In the genomic region with DNA sequence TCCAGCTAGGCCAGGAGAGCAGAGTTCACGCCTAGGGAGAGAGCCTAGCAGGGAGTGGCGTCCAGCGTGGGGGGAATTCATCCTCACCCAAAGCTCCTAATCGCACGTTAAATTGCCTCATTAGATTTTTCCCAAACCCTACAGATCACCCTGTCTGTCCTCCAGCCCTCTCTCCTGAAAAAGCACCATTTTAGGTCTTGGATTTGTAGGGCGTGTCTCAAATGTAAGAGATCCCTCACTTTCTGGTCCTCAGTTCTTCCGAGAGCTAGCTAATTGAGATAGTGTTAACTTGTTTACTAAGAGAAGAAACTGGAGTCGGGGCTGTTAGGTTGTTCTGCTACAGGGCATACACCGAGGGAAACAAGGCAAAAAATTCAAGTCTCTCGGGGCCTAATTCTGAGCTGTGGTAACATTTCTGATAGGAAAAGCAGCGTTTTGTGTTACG, we compare ENCODE assay signal across 7 mouse cellular contexts. TPM values are rescaled to one million over a fixed set of nuclear protein-coding genes. Genes with fewer than 3 reads are reported as not detected.
A peak's percentile ranks its signal among the peaks of the same experiment; 100 is the strongest.
DNase-seq lines count a peak whose midpoint lies in the region; ATAC-seq lines count a peak whose summit lies in the region.

No protein-coding gene starts in this region.

- peak overlapping the region; percentile 94 for H3K9ac ChIP-seq in limb, embryonic 11.5 days (ENCODE audit: low read length)
- peak overlapping the region; percentile 98 for H3K9ac ChIP-seq in stomach, embryonic 16.5 days (ENCODE audit: low read length)

- H3K27ac ChIP-seq in limb, embryonic 11.5 days (replicated peaks; ENCODE audit: low read depth, low read length), result peak overlapping the region; percentile 84
- peak overlapping the region; percentile 91 for H3K27ac ChIP-seq in stomach, embryonic 16.5 days (ENCODE audit: low read length)

- H3K36me3 ChIP-seq in megakaryocyte, embryonic 14.5 days (replicated peaks; ENCODE audit: low read length), result peaks cover 37% of the 10 kb centered on the region
- peaks cover 17% of the 10 kb centered on the region for H3K36me3 ChIP-seq in limb, embryonic 11.5 days (ENCODE audit: control insufficient read depth, insufficient read depth, low read length)
- peaks cover 27% of the 10 kb centered on the region for H3K36me3 ChIP-seq in stomach, embryonic 16.5 days (ENCODE audit: control insufficient read depth, insufficient read depth, low read length)

- 16% methylated on average over 12 of the region's 12 CpGs for WGBS in limb, embryonic 11.5 days
- 7% methylated on average over 12 of the region's 12 CpGs for WGBS in stomach, embryonic 16.5 days

- peaks cover 5% of the 10 kb centered on the region for H3K27me3 ChIP-seq in megakaryocyte, embryonic 14.5 days (replicated peaks)
- no peaks in the 10 kb centered on the region for H3K27me3 ChIP-seq in limb, embryonic 11.5 days (ENCODE audit: control insufficient read depth, insufficient read depth, low read length)
- H3K27me3 ChIP-seq in stomach, embryonic 16.5 days (ENCODE audit: control insufficient read depth, insufficient read depth, low read length), result no peaks in the 10 kb centered on the region

- H3K4me2 ChIP-seq in limb, embryonic 11.5 days (ENCODE audit: low read depth, severe bottlenecking), result peak overlapping the region; percentile 58
- peak overlapping the region; percentile 75 for H3K4me2 ChIP-seq in stomach, embryonic 16.5 days (ENCODE audit: low read depth, low read length)

- ATAC-seq in megakaryocyte, adult 5-6 weeks (ENCODE audit: poor library complexity, severe bottlenecking), result no peak
- peak; percentile 72 for ATAC-seq in erythroblast, adult 5-6 weeks (replicated peaks; ENCODE audit: low FRiP score, poor library complexity, severe bottlenecking)
- no peak for ATAC-seq in limb, embryonic 11.5 days (ENCODE audit: insufficient number of reproducible peaks, low FRiP score, low TSS enrichment, low read depth)
- ATAC-seq in stomach, embryonic 16.5 days (ENCODE audit: insufficient read depth, low FRiP score), result no peak

- peaks cover 14% of the 10 kb centered on the region; the same call in 1 of the 2 replicates for H3K4me1 ChIP-seq in megakaryocyte, embryonic 14.5 days
- no peaks in the 10 kb centered on the region for H3K4me1 ChIP-seq in limb, embryonic 11.5 days (ENCODE audit: control insufficient read depth, insufficient read depth, low read length)
- H3K4me1 ChIP-seq in stomach, embryonic 16.5 days (ENCODE audit: control insufficient read depth, insufficient read depth, low read length), result no peaks in the 10 kb centered on the region

- no peak for DNase-seq in limb, embryonic 11.5 days (ENCODE audit: low spot score)
- no peak for DNase-seq in layer of hippocampus, postnatal 25 days (ENCODE audit: extremely low spot score in 1 of 2, low spot score in 1 of 2)
- DNase-seq in natural killer cell, adult 2 months (ENCODE audit: low spot score in 2 of 2), result no peak

- H3K4me3 ChIP-seq in megakaryocyte, embryonic 14.5 days (replicated peaks), result peak overlapping the region; percentile 99
- peak overlapping the region; percentile 66 for H3K4me3 ChIP-seq in limb, embryonic 11.5 days (ENCODE audit: low read depth, low read length)
- peak overlapping the region; percentile 95 for H3K4me3 ChIP-seq in stomach, embryonic 16.5 days (replicated peaks; ENCODE audit: low read length)

- no peaks in the 10 kb centered on the region for H3K9me3 ChIP-seq in megakaryocyte, embryonic 14.5 days
- no peaks in the 10 kb centered on the region for H3K9me3 ChIP-seq in limb, embryonic 11.5 days (ENCODE audit: control insufficient read depth, low read length)
- H3K9me3 ChIP-seq in stomach, embryonic 16.5 days (replicated peaks; ENCODE audit: control insufficient read depth, low read length), result no peaks in the 10 kb centered on the region

RNA-seq across cellular contexts. Expression of a gene that starts 0.6 kb away (rescaled TPM):
- polyA plus RNA-seq in megakaryocyte, embryonic 14.5 days (2012; ENCODE audit: insufficient read depth, low replicate concordance), result 3.1 and 9.3 TPM in 2 replicates
- total RNA-seq in megakaryocyte, adult 5-6 weeks (2015), result 15.5 and 17.3 TPM in 2 replicates
- total RNA-seq in megakaryocyte, adult 5-6 weeks (2017), result 13.4 and 14.1 TPM in 2 replicates
- total RNA-seq in erythroblast, adult 5-6 weeks (2015; ENCODE audit: low replicate concordance), result 2.7 and 6.7 TPM in 2 replicates
- total RNA-seq in erythroblast, adult 5-6 weeks (2017; ENCODE audit: low replicate concordance), result 4.6 and 16.9 TPM in 2 replicates
- 155 and 163 TPM in 2 replicates for polyA plus RNA-seq in limb, embryonic 11.5 days (2014; fragmentation: Nextera tagmentation; extraction: Ambion mirVana)
- polyA plus RNA-seq in stomach, embryonic 16.5 days (2015; fragmentation: Nextera tagmentation; extraction: Ambion mirVana), result 86.2 and 92.3 TPM in 2 replicates
- total RNA-seq in layer of hippocampus, postnatal 25 days (2021), result 10 to 100 TPM; 48.0 to 50.8 TPM

RNA-seq across cellular contexts. Expression of a gene that starts 20.4 kb away (rescaled TPM):
- 1.3 TPM in 1 of 2 replicates, not detected in the other for polyA plus RNA-seq in megakaryocyte, embryonic 14.5 days (2012; ENCODE audit: insufficient read depth, low replicate concordance)
- total RNA-seq in megakaryocyte, adult 5-6 weeks (2015), result 0.40 and 0.43 TPM in 2 replicates
- not detected in 2 replicates for total RNA-seq in megakaryocyte, adult 5-6 weeks (2017)
- total RNA-seq in erythroblast, adult 5-6 weeks (2015; ENCODE audit: low replicate concordance), result not detected in 2 replicates
- 0.77 and 0.98 TPM in 2 replicates for total RNA-seq in erythroblast, adult 5-6 weeks (2017; ENCODE audit: low replicate concordance)
- polyA plus RNA-seq in limb, embryonic 11.5 days (2014; fragmentation: Nextera tagmentation; extraction: Ambion mirVana), result 13.2 and 16.2 TPM in 2 replicates
- 4.8 and 6.0 TPM in 2 replicates for polyA plus RNA-seq in stomach, embryonic 16.5 days (2015; fragmentation: Nextera tagmentation; extraction: Ambion mirVana)
- total RNA-seq in layer of hippocampus, postnatal 25 days (2021), result 10 to 100 TPM; 37.1 to 38.7 TPM

RNA-seq across cellular contexts. Expression of a gene that starts 58.6 kb away (rescaled TPM):
- polyA plus RNA-seq in megakaryocyte, embryonic 14.5 days (2012; ENCODE audit: insufficient read depth, low replicate concordance), result 36.3 and 112 TPM in 2 replicates
- 648 and 668 TPM in 2 replicates for total RNA-seq in megakaryocyte, adult 5-6 weeks (2015)
- total RNA-seq in megakaryocyte, adult 5-6 weeks (2017), result 1,188 and 1,238 TPM in 2 replicates
- total RNA-seq in erythroblast, adult 5-6 weeks (2015; ENCODE audit: low replicate concordance), result 169 and 187 TPM in 2 replicates
- total RNA-seq in erythroblast, adult 5-6 weeks (2017; ENCODE audit: low replicate concordance), result 279 and 303 TPM in 2 replicates
- polyA plus RNA-seq in limb, embryonic 11.5 days (2014; fragmentation: Nextera tagmentation; extraction: Ambion mirVana), result 852 and 860 TPM in 2 replicates
- 688 and 741 TPM in 2 replicates for polyA plus RNA-seq in stomach, embryonic 16.5 days (2015; fragmentation: Nextera tagmentation; extraction: Ambion mirVana)
- 100 to 1,000 TPM; 112 to 124 TPM for total RNA-seq in layer of hippocampus, postnatal 25 days (2021)

Comparison
In these comparisons a context has a peak if more than half of its experiments do, and no peak if none do; other contexts are left out.
1. RNA of a gene that starts 20.4 kb away (total RNA-seq): 37.1 to 38.7 TPM in layer of hippocampus, postnatal 25 days; 0.77 to 0.98 TPM in erythroblast, adult 5-6 weeks and 0.40 to 0.43 TPM in megakaryocyte, adult 5-6 weeks; every median in the first group is over 10 times any median in the second.
2. Peak in every context shown above with its lines, with median percentiles within 50 percentile points of each other: H3K4me3 ChIP-seq.